Mouse (Mus musculus): Measurements from ENCODE around the gene Gm20532.

Gm20532 gene

GRCm38 (mm10) chr2:26617928-26618327 lies 31.5 kb downstream of the Gm20532 start:
- intact Hi-C loops (cut with DNase I): no loop called here

GRCm38 (mm10) chr2:26621246-26621645 lies 34.8 kb downstream of the Gm20532 start:
- intact Hi-C loops (cut with DNase I): no loop called here

- intact Hi-C loops (cut with DNase I): no loop called here
Observed at GRCm38 (mm10) chr2:26622984-26623383, 36.5 kb downstream of the Gm20532 start.

DNA sequence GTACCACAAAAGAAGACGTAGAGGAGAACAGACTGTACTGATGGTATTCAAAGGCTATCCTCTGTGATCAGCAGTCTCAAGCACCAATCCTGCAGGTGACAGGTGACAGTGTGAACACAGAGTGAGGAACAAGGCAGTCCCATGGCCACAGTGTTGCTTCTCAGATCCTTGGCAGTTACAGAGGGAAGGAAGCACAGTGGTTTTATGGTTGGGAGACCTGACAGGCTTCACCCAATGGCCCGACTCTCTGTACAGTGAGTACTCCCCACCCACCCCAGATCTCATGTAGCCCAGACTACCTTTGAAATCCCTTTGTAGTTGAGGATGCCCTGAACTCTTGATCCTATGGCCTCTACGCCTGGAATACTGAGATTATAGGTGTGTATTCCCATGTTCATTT lies 39.0 kb downstream of the Gm20532 start:
- intact Hi-C loops (cut with DNase I): no loop called here

DNA sequence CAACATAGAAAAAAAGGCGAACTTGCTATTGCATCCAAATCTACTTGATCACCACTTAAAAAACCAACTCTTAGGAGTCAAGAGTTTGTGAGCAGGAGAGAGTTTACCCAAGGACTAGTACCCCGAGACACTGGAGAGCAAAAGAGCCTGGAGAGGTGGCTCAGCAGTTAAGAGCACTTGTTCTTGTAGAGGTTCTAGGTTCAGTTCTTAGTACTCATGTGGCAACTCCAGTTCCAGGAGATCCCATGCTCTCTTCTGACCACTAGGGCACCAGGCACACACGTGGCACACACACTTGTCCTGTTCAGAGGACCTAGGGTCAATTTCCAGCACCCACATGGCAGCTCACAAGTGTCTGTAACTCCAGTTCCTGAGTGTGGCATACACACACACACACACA lies 39.6 kb downstream of the Gm20532 start:
- intact Hi-C loops (cut with DNase I): no loop called here

GRCm38 (mm10) chr2:26627921-26628739 lies 41.7 kb downstream of the Gm20532 start, which contains the start of gene Fam69b:
Gene Fam69b (plus strand): TSS chr2:26628457.
- intact Hi-C loops (cut with DNase I): no loop called here

- intact Hi-C loops (cut with DNase I): no loop called here
Observed at GRCm38 (mm10) chr2:26628792-26629437, 42.5 kb downstream of the Gm20532 start.

GRCm38 (mm10) chr2:26632541-26633395 lies 46.3 kb downstream of the Gm20532 start:
- intact Hi-C loops (cut with DNase I): no loop called here

DNA sequence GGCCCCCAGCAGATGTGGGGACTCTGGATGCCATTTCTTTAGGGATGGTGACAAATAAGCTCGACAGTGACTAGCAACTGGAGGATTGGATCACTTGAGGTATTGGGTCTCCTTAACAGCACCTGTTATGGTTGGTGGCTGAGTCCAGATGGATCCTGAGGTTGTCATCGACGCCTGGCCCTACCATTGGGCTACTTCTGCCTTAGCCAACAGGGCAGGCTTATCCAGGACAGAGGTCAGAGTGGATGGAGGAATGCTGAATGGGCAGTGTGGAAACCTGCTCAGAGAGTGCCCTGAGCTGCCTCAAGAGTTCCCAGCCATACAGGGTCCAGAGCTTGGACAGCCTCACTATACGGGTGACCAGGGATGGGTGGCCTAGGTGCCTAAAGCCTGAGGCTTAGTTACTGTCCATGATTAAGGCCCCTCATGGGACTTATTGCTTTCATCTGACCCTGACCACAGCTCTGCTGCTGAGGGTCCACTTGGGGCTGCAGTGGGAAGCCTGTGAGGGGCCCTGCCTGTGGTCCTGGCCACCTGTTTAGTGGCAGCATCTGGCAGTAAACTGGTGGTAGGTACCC lies 47.6 kb downstream of the Gm20532 start:
- intact Hi-C loops (cut with DNase I): no loop called here

DNA sequence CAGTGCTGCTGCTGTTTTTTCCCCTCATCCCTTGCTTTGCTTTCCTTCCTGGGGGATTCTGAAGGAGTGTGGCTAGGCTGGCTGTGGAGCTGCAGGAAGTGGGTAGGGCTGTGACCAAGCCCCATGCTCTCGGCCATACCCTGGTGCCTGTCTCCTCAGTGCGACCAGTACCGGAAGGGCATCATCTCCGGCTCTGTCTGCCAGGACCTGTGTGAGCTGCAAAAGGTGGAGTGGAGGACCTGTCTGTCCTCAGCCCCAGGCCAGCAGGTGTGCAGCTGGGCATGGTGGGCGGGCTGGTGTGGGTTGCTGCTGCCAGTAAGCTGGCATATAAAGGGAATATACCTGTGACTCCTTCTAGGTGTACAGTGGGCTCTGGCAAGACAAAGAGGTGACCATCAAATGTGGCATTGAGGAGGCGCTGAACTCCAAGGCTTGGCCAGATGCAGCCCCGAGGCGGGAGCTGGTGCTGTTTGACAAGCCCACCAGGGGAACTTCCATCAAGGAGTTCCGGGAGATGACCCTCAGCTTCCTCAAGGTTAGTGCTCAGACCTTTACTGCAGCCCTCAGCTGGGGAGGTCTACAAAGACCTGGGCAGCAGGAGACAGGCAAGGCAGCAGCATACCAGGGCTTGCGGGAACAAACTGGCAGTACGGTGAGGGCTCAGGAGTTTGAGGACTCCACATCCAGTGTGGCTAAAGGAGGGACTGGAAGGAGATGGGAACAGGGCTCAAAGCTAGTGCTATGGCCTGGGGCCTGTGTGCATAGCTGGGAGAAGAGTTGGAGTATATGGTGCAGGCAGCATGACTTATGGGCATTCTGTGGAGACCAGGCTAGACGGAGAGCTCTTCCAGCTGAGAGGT lies 48.4 kb downstream of the Gm20532 start:
- intact Hi-C loops (cut with DNase I): no loop called here

GRCm38 (mm10) chr2:26635489-26636324 lies 49.3 kb downstream of the Gm20532 start:
- intact Hi-C loops (cut with DNase I): no loop called here

- intact Hi-C loops (cut with DNase I): no loop called here
Observed at GRCm38 (mm10) chr2:26636325-26636635, 49.8 kb downstream of the Gm20532 start.

DNA sequence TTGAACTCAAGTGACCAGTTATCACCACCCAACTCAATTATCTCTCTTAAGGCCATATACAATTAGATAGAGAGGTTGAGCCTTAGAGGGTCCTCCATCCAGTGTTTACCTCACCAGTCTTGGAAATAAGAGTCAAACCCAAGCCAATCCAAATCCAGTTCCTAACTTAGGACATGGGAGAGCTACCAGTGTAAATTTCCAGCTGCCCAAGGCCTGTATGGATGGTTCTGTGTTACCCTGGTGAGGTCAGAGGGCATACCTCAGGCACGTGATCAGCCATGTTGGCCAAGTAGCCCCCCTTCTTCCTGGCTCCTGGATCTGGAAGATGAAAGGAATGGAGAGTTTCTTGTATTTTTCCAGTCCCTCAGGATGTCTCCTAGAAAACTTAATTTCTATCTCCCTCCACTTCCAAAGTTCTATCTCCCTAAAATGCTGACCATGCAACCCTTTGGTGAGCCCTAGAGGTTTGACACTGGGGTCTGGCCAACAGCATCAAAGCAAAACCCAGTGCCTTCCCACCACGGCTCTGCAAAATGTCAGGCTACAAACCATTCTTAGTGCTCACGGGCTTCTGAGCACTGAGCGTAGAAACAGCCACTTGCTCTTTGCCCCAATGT lies 51.0 kb downstream of the Gm20532 start:
- intact Hi-C loops (cut with DNase I): no loop called here

- intact Hi-C loops (cut with DNase I): no loop called here
Observed at GRCm38 (mm10) chr2:26638039-26638438, 51.6 kb downstream of the Gm20532 start.

GRCm38 (mm10) chr2:26638572-26638971 lies 52.1 kb downstream of the Gm20532 start:
- intact Hi-C loops (cut with DNase I): no loop called here

DNA sequence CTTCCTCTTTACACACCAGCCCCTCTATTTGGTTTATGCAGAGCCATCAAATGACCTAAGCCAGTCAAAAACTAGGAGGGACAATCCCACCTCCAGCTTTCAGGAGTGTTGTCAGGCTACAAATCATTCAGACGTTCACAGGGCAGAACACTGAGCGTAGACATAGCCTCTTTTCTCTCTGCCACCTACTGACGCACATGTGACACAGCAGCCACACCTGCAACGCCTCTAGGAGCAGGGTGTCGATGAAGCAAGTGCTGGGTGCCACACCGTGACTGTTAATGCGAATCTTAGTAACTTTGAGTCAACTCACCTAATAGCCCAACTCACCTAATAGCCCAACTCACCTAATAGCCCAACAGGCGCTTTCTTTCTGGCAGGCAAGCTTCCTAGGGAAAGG lies 52.6 kb downstream of the Gm20532 start:
- intact Hi-C loops (cut with DNase I): no loop called here

GRCm38 (mm10) chr2:26639838-26640830 lies 53.7 kb downstream of the Gm20532 start:
- intact Hi-C loops (cut with DNase I): loop anchor here (2.0 kb wide), 1 partner anchor 35 kb away; the partner anchor contains the start of gene Agpat2

All from adrenal gland (tissue).